Mouse (Mus musculus): ENCODE measurements around the gene Ripor3. TPM values are rescaled to one million over a fixed set of nuclear protein-coding genes. Genes with fewer than 3 reads are reported as not detected.

Gene Ripor3
- polyA plus RNA-seq, 1 experiment from 2014 or later = 3.0 TPM

DNA sequence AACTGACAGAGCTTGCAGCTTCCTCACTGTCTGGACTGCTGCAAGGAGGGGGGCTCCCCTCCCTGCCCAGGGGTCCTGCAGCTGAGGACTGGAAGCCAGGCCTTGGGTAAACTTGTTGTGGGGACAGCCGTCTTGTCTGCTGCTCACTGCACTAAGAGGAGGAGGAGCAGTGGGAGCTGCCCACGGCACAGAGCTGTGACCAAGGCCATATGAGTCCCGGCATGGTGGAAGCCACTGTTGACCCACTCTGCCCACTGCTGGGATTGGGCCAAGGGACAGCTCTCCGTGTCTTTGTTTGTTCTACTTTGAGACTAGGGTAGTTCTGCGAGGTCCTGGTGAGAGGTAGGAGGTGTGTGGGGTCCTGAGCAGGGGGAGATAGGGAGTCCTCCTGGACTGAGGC, 38.3 kb downstream of the Ripor3 start:
- H3K9ac ChIP-seq (ENCODE audit: low read length) = no peak overlapping the region
- no peaks in the 10 kb centered on the region for H3K9me3 ChIP-seq (ENCODE audit: control insufficient read depth, low read length)
- no peak overlapping the region for H3K4me3 ChIP-seq (ENCODE audit: low read depth, low read length)
- no peaks in the 10 kb centered on the region for H3K4me1 ChIP-seq (replicated peaks; ENCODE audit: control insufficient read depth, insufficient read depth)
- WGBS = 43% methylated on average over 5 of the region's 5 CpGs
- ATAC-seq (ENCODE audit: low FRiP score, low TSS enrichment) (peak; percentile 15; the same call in 1 of the 2 replicates), DNase-seq (ENCODE audit: low spot score) (no peak)
- no peak overlapping the region for H3K27ac ChIP-seq (replicated peaks)
- no peak for TF ChIP-seq CTCF (IDR thresholded peaks at IDR 0.05; ENCODE audit: low read depth)
- TF ChIP-seq EP300 (optimal IDR thresholded peaks at IDR 0.05) = no peak
- H3K27me3 ChIP-seq (ENCODE audit: control insufficient read depth, insufficient read depth, low read length) = no peaks in the 10 kb centered on the region
- no peak overlapping the region for H3K4me2 ChIP-seq (replicated peaks; ENCODE audit: low read depth)
- H3K36me3 ChIP-seq (ENCODE audit: control insufficient read depth, insufficient read depth, low read length) = peaks cover 46% of the 10 kb centered on the region

DNA sequence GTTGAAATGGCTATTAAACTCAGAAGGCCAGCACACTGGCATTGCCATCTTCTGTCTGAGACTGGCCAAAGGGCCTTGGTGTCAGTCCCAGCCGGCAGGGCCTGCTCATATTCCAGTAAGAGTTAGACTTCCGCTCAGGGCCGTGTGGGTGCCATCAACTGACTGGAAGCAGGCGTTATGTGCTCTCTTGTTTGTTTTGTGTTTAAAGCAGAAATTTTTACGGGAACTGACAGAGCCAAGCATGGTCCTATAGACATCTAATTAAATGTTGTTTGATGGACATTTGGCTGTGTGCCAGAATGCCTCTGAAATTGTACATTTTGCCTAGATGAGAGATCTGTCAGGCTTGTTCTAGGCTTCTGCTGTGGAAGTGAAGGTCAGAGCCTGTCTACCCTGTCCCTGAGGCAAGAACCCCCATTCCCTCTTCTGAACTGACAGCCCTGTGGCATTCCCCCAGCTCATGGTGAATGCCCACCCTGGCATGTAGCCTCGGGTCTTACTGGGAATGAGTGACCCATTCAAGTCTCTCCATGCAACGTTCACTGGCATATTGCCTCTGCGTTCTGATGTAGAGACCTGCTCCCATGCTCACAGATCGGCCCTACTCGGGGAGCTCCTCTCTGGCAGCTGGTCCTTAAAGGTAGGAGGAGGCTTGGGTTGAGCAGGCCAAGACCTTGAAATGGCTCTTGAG, 40.4 kb downstream of the Ripor3 start:
- Histone ChIP-seq H3K4me2 (replicated peaks; ENCODE audit: low read depth) (no peak overlapping the region), H3K27ac (replicated peaks) (no peak overlapping the region), H3K36me3 (ENCODE audit: control insufficient read depth, insufficient read depth, low read length) (peaks cover 50% of the 10 kb centered on the region), H3K9ac (ENCODE audit: low read length) (no peak overlapping the region), H3K9me3 (ENCODE audit: control insufficient read depth, low read length) (no peaks in the 10 kb centered on the region), H3K4me1 (replicated peaks; ENCODE audit: control insufficient read depth, insufficient read depth) (no peaks in the 10 kb centered on the region), H3K4me3 (ENCODE audit: low read depth, low read length) (no peak overlapping the region), H3K27me3 (ENCODE audit: control insufficient read depth, insufficient read depth, low read length) (no peaks in the 10 kb centered on the region)
- TF ChIP-seq EP300 (optimal IDR thresholded peaks at IDR 0.05) (no peak), CTCF (IDR thresholded peaks at IDR 0.05; ENCODE audit: low read depth) (no peak)
- 77% methylated on average over 10 of the region's 10 CpGs for WGBS
- ATAC-seq (ENCODE audit: low FRiP score, low TSS enrichment) = no peak
- DNase-seq (ENCODE audit: low spot score) = no peak

DNA sequence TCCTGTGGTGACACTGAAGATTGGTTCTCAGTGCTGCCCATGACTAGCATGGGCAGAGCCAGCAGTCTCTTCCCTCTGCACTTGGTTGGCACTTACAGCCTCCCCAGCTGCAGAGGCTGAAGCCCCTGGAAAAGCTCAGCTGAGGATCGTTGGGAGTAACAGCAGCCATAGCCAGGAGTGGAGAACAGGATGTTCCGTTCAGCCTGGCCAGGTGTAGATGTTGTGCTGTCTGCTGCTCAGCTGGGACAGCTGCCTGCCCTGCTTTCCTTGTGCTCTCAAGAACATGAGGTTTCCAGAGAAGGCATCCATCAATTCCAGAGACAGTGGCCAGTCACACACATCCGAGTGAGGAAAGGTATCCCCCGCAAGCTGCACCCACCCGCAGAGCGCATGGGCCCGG, 41.9 kb downstream of the Ripor3 start:
- no peaks in the 10 kb centered on the region for H3K27me3 ChIP-seq (ENCODE audit: control insufficient read depth, insufficient read depth, low read length)
- no peak overlapping the region for H3K4me2 ChIP-seq (replicated peaks; ENCODE audit: low read depth)
- peaks cover 43% of the 10 kb centered on the region for H3K36me3 ChIP-seq (ENCODE audit: control insufficient read depth, insufficient read depth, low read length)
- H3K4me3 ChIP-seq (ENCODE audit: low read depth, low read length) = no peak overlapping the region
- no peaks in the 10 kb centered on the region for H3K4me1 ChIP-seq (replicated peaks; ENCODE audit: control insufficient read depth, insufficient read depth)
- DNase-seq (ENCODE audit: low spot score) (no peak), ATAC-seq (ENCODE audit: low FRiP score, low TSS enrichment) (no peak)
- 87% methylated on average over 7 of the region's 7 CpGs for WGBS
- H3K9ac ChIP-seq (ENCODE audit: low read length) = no peak overlapping the region
- no peaks in the 10 kb centered on the region for H3K9me3 ChIP-seq (ENCODE audit: control insufficient read depth, low read length)
- H3K27ac ChIP-seq (replicated peaks) = no peak overlapping the region
- TF ChIP-seq CTCF (IDR thresholded peaks at IDR 0.05; ENCODE audit: low read depth) (no peak), EP300 (optimal IDR thresholded peaks at IDR 0.05) (no peak)

DNA sequence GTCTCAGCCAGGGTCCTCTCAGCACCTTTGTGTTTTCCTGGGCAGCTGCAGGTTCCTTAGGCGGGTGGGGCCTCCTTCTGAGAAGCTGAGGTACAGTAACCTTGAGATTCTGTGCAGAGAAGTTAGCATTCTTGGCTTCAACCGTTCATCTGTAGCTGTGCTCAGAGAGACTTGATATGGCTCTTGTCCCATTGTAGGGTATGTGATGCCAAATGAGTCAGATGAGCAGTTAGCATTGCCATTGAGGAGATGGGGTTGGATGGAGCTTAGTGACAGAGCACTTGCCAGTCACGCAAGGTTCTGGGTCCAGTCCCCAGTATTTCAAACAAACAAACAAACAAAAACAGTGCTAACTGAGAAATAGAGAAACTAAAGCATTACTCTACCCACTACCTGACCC, 44.5 kb downstream of the Ripor3 start:
- no peaks in the 10 kb centered on the region for H3K4me1 ChIP-seq (replicated peaks; ENCODE audit: control insufficient read depth, insufficient read depth)
- H3K9me3 ChIP-seq (ENCODE audit: control insufficient read depth, low read length) = no peaks in the 10 kb centered on the region
- TF ChIP-seq EP300 (optimal IDR thresholded peaks at IDR 0.05) (no peak), CTCF (IDR thresholded peaks at IDR 0.05; ENCODE audit: low read depth) (no peak)
- H3K4me3 ChIP-seq (ENCODE audit: low read depth, low read length) = no peak overlapping the region
- peaks cover 40% of the 10 kb centered on the region for H3K36me3 ChIP-seq (ENCODE audit: control insufficient read depth, insufficient read depth, low read length)
- 82% methylated on average over 3 of the region's 3 CpGs for WGBS
- H3K27me3 ChIP-seq (ENCODE audit: control insufficient read depth, insufficient read depth, low read length) = no peaks in the 10 kb centered on the region
- no peak overlapping the region for H3K4me2 ChIP-seq (replicated peaks; ENCODE audit: low read depth)
- DNase-seq (ENCODE audit: low spot score) = no peak
- no peak overlapping the region for H3K27ac ChIP-seq (replicated peaks)
- no peak for ATAC-seq (ENCODE audit: low FRiP score, low TSS enrichment)
- no peak overlapping the region for H3K9ac ChIP-seq (ENCODE audit: low read length)

DNA sequence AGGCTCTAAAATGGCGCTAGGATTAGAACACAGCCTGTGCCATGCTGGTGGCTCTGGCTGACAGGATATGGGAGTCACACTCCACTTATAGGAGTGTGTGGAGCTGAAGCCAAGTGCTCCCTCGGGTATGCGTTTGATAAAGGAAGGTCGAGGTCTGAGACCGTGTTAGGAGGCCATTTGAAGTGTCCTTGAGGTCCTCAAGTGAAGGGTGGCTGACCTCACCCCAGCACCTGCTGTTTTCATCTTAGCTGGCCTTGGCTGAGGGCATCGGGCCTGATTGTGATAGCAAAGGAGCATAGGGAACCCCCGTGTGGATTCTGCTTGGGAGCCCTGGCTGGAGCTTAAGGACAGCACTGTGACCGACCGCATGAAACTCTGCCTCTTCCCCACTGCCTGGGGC, 46.1 kb downstream of the Ripor3 start:
- no peak for DNase-seq (ENCODE audit: low spot score)
- H3K27me3 ChIP-seq (ENCODE audit: control insufficient read depth, insufficient read depth, low read length) = no peaks in the 10 kb centered on the region
- H3K27ac ChIP-seq (replicated peaks) = no peak overlapping the region
- no peaks in the 10 kb centered on the region; the same call in 1 of the 2 replicates for H3K4me1 ChIP-seq (replicated peaks; ENCODE audit: control insufficient read depth, insufficient read depth)
- H3K4me2 ChIP-seq (replicated peaks; ENCODE audit: low read depth) = no peak overlapping the region
- H3K36me3 ChIP-seq (ENCODE audit: control insufficient read depth, insufficient read depth, low read length) = peaks cover 37% of the 10 kb centered on the region
- 90% methylated on average over 9 of the region's 9 CpGs for WGBS
- TF ChIP-seq CTCF (IDR thresholded peaks at IDR 0.05; ENCODE audit: low read depth) (no peak), EP300 (optimal IDR thresholded peaks at IDR 0.05) (no peak)
- no peak for ATAC-seq (ENCODE audit: low FRiP score, low TSS enrichment)
- no peaks in the 10 kb centered on the region for H3K9me3 ChIP-seq (ENCODE audit: control insufficient read depth, low read length)
- H3K4me3 ChIP-seq (ENCODE audit: low read depth, low read length) = no peak overlapping the region
- no peak overlapping the region for H3K9ac ChIP-seq (ENCODE audit: low read length)

DNA sequence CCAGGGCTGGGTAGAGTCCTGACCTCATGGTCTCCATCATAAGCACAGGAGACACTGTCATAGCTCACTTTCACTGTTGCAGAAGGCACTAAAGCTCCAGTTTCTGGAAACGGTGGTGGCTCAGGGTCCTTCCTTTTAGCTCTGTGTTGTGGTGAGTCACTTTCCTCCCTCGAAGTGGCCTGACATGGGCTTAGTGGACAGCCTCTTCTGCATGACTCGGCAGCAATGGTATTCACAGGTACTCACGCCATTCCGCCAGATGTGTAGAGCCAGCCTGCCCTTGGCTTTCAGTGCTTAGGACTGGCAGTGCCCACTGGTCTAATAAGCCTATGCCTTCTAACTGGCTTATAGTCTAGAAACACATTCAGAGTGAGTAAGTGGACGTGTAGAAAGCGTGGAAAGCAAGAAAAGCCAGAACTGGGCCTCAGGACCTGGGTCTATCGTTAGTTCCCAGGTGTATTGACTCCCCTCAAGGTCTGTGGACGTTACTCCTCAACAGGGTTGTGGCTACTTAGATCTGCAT, 46.6 kb downstream of the Ripor3 start:
- Histone ChIP-seq H3K27ac (replicated peaks) (no peak overlapping the region), H3K4me1 (replicated peaks; ENCODE audit: control insufficient read depth, insufficient read depth) (peaks cover 3% of the 10 kb centered on the region), H3K4me3 (ENCODE audit: low read depth, low read length) (no peak overlapping the region), H3K27me3 (ENCODE audit: control insufficient read depth, insufficient read depth, low read length) (no peaks in the 10 kb centered on the region), H3K9me3 (ENCODE audit: control insufficient read depth, low read length) (no peaks in the 10 kb centered on the region), H3K36me3 (ENCODE audit: control insufficient read depth, insufficient read depth, low read length) (peaks cover 37% of the 10 kb centered on the region), H3K9ac (ENCODE audit: low read length) (no peak overlapping the region), H3K4me2 (replicated peaks; ENCODE audit: low read depth) (no peak overlapping the region)
- ATAC-seq (ENCODE audit: low FRiP score, low TSS enrichment) (no peak), DNase-seq (ENCODE audit: low spot score) (no peak)
- TF ChIP-seq EP300 (optimal IDR thresholded peaks at IDR 0.05) (no peak), CTCF (IDR thresholded peaks at IDR 0.05; ENCODE audit: low read depth) (no peak)
- 85% methylated on average over 9 of the region's 9 CpGs for WGBS

All from stomach, postnatal 0 days (tissue).